Mouse (Mus musculus) right cerebral cortex, postnatal 36 days (tissue): ENCODE measurements around the gene Rhog.
"Not testable (repeated sequence)": the region's sequence is repeated elsewhere in the genome, so short reads cannot be mapped to it uniquely, and the experiment has no call there.

Experiments
- DNase-seq, 2 experiments: peaks; one replicate each; pipeline ENCODE4 v3.0.0; 2022; ENCODE audit warnings: low spot score in 2 of 2, mixed read lengths in 1 of 2

The Rhog gene

DNA sequence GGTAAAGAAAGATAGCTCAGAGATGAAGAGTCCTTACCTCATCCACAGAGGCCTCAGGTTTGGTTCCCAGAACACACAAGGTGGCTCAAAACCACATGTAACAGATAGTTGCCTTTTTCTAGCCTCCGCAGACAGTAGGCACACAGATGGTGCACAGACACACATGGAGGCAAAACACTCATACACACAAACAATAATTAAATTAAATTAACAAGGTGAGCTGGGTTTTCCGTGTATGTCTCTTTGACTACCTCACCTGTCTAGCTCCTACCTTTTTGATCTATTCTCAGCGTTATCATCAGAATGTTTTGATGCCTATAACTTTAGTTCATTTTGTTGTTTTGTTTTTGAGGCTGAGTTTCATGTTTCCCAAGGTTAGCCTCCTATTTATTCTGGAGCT is at the start of gene Rhog:
Rhog (minus strand) TSS at position 101 of the 400 bp plus-strand sequence.
- no peak for DNase-seq

DNA sequence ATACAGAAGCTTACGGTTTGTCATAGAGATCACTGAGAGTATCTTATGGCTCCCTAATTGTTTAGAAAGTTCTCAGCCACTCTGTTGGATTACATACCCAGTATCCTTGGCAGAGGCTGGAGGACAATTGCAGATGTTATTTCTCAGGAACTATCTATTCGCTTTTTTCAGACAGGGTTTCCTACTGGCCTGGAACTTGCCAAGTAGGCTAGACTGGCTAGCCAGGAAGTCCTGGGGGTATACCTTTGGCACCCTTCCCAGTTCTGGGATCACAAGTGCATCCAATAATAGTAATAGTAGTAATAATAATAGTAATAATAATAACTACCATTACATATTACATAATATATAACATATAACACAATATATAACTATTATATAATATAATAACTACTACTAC is 49.7 kb upstream of the Rhog start:
- no peak for DNase-seq

DNA sequence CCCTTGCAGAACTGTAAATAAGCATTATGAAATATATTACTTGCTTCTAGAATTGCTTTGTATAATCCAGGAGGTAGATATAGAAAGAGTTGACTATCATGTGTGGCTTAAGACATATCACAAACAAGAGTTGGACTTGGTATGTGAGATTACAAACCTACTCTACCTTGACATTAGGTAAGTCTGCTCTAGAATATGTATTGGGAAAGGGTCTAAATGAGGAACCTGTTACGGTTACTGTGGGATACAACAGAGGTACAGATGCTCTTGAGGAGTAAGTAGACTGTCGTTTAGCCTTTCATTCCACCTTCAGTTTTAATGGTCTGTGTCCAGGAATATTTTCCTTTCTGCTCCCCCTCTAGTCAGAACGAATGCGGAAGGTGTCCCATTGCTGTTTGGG is 46.6 kb upstream of the Rhog start:
- no peak for DNase-seq

DNA sequence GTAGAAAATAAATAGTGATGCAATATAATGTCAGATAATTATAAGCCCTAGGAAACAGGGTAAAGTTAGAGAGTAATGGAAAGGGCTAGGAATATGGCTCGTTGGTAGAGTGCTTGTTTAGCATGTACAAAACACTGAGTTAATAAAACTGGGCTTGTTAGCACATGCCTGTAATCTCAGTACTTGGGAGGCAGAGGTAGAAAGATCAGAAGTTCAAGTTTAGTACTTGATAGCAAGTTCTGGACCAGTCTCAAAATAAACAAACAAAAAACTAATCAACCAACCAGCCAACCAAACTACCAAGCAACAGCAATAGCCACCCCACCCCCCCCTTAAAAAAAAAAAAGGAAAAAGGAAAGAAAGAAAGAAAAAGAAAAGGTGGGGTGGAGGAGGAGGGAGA is 44.9 kb upstream of the Rhog start:
- DNase-seq: no peak

GRCm38 (mm10) chr7:102293234-102293633 is 37.4 kb upstream of the Rhog start:
- no peak for DNase-seq

GRCm38 (mm10) chr7:102292228-102292627 is 36.4 kb upstream of the Rhog start:
- DNase-seq: no peak

GRCm38 (mm10) chr7:102289466-102289865 is 33.6 kb upstream of the Rhog start:
- no peak for DNase-seq

DNA sequence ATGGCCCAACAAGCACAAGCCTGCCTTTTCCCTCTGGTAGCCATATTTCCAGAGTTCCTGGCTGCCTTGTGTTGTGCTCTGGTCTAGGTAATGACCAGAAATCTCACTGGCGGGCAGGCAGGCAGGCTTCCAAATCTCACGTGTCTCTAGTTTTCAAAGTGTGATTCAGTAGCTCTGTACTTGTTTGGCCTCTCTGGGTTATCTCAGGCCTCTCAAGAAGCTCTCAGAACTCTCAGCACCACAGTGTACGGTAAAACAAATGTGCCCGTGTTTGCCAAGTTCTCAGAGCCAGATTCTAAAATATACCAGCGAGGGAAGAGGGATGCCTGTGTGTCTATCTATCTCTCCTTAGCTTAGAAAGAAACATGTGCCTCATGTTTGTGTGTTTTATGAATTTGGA is 26.4 kb upstream of the Rhog start:
- peak in 1 of 2 experiments; percentile 9 for DNase-seq

- no peak for DNase-seq
Observed at GRCm38 (mm10) chr7:102281403-102281802, 25.5 kb upstream of the Rhog start.

DNA sequence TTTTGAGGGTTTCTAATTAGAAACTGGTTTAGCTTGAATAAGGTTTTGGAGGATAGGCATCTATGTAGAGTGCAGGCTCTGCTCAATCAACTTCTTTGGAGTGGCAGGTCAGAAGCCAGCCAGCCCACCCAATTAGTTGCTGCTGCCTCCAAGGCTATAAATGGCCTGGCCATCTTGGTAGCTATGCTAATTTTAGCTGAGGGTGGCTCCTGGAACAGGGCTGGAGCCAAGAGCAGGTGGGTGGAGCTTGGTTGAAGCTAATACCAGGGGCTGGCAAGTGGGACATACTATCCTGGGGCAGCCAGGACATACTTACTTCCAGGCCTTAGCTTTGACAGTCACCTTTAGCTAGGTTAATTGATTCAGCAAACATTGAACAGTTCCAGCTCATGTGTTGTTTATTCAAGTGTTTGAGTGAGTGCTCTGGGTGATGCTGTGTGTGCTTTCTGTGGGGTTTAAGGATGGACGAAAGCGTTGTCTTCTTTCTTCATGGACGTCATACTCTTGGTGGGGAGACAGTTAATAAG is 16.6 kb upstream of the Rhog start:
- DNase-seq: no peak

GRCm38 (mm10) chr7:102268395-102268748 is 12.5 kb upstream of the Rhog start:
- no peak for DNase-seq

- peak in 1 of 2 experiments; percentile 39 for DNase-seq
Observed at GRCm38 (mm10) chr7:102267601-102268394, 11.9 kb upstream of the Rhog start, which contains the start of gene Stim1. Stim1 (plus strand) TSS chr7:102267806.

- DNase-seq: peak; percentile 88 to 90
Observed at GRCm38 (mm10) chr7:102267113-102267579, 11.3 kb upstream of the Rhog start.

- no peak for DNase-seq
Observed at GRCm38 (mm10) chr7:102266401-102267042, 10.7 kb upstream of the Rhog start.

DNA sequence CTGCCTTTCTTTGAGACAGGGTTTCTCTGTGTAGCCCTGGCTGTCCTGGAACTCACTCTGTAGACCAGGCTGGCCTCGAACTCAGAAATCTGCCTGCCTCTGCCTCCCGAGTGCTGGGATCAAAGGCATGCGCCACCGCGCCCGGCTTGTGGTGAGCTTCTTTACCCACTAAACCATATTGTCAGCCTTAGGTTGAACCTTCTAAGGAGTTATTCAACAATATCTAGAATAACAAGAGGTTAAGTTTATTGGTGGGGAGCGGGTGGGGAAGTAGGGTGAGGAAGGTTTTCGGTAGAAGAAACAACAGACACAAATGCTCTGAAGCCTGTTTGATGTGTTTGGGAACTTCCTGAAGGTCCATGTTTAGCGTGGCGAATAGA is 10.2 kb upstream of the Rhog start:
- not testable (repeated sequence) for DNase-seq

DNA sequence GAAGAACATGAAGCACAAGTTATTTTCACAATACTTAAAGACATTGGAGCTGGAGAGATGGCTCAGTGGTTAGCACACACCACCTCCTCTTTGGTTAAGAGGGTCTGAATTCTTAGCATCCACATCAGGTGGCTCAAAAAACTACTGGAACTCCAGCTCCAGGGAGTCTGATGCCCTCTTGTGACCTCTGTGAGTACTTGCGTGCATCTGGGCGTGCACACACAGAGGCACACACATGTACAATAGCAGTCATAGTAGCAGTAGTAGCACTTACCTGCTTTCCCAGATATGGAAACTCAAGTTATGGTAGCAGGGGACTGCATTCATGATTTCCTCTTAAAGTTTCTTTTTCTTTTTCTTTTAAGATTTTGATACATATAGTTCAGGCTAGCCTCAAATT is 7.2 kb upstream of the Rhog start:
- DNase-seq: no peak

- no peak for DNase-seq
Observed at GRCm38 (mm10) chr7:102260518-102260917, 4.7 kb upstream of the Rhog start.

GRCm38 (mm10) chr7:102259716-102260479 is 4.0 kb upstream of the Rhog start:
- DNase-seq: no peak

- no peak for DNase-seq
Observed at GRCm38 (mm10) chr7:102258753-102259152, 2.9 kb upstream of the Rhog start.

GRCm38 (mm10) chr7:102258189-102258588 is 2.3 kb upstream of the Rhog start:
- DNase-seq: peak; percentile 68 to 69

DNA sequence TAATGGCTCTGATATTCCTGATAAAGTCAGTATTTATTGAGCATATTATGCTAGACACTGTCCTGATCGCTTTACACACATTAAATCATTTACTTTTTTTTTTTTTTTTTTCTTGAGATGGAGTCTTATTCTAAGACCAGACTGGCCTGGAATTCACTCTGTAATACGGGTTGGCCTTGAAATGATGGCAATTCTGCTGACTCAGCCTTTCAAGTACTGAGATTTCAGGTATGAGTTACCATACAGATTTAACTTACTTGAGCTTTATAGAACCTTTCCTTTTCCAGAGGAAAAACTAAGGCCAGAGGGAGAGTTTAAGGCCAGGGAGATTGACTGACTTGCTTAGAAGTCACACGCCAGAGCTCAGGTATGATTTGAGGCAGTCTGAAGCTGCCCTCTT is 782 bp upstream of the Rhog start:
- DNase-seq: no peak

DNA sequence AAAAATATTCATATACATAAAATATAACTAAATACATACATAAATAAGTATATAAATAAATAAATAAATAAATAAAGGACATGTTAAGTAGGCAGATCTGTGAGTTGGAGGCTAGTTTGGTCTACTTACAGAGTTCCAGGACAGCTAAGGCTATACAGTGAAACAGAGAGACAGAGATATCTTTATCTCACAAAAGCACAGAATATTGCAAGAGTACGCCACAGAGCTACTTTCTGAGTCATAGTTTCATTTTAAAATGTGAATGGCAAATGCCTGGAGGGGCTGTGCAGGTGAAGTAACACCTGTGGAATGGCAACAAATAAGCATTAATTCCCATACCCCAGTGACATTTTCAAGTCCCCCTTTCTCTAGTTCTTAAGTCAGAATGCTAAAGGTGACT is 2.2 kb downstream of the Rhog start:
- DNase-seq: no peak
